Mouse (Mus musculus) CH12.LX (cell line): ENCODE data around the gene Metap2. TPM values are rescaled to one million over a fixed set of nuclear protein-coding genes. Genes with fewer than 3 reads are reported as not detected.

ENCODE experiments used
- DNase-seq: peaks from one replicate; pipeline ENCODE4 v3.0.0-alpha.2; 2013; ENCODE audit errors: extremely low read depth
- H3K27ac ChIP-seq: 2 replicates; pipeline ENCODE4 v1.5.1; 2012; ENCODE audit warnings: low read depth, mild to moderate bottlenecking, control low read depth, moderate library complexity; ENCODE audit not compliant: insufficient read depth
- H3K27me3 ChIP-seq: replicated peaks from 2 replicates; pipeline ENCODE3; 2012; ENCODE audit warnings: inconsistent platforms
- H3K36me3 ChIP-seq, 2 experiments: replicated peaks in 1 of 2; 2 replicates each; pipeline versions ENCODE3 to v1.6.1; 2012; ENCODE audit warnings: inconsistent platforms in 1 of 2, low read length in 1 of 2, mild to moderate bottlenecking in 1 of 2, mixed read lengths in 1 of 2, moderate library complexity in 1 of 2; ENCODE audit not compliant: control insufficient read depth in 1 of 2, insufficient read depth in 1 of 2
- H3K4me1 ChIP-seq, 2 experiments: 2 replicates each; pipeline ENCODE4 v1.6.1; 2012; ENCODE audit warnings: inconsistent platforms in 1 of 2, moderate library complexity in 1 of 2; ENCODE audit not compliant: insufficient read depth in 2 of 2, control insufficient read depth in 1 of 2
- H3K4me2 ChIP-seq: 2 replicates; pipeline ENCODE4 v1.6.1; 2012; ENCODE audit warnings: low read depth, mild to moderate bottlenecking, control low read depth; ENCODE audit not compliant: poor library complexity, insufficient read depth, severe bottlenecking
- H3K4me3 ChIP-seq, 3 experiments: fragments of 150-350 bp in 1 of 3; sonication (generic) in 1 of 3; replicated peaks in 1 of 3; 2 replicates each; pipeline versions ENCODE3 to v1.5.1; 2011 to 2012; ENCODE audit warnings: low read depth in 2 of 3, low read length in 2 of 3, mild to moderate bottlenecking in 2 of 3, moderate library complexity in 2 of 3, control low read depth in 1 of 3, improper control_type of control experiment in 1 of 3, inconsistent platforms in 1 of 3, mixed read lengths in 1 of 3; ENCODE audit not compliant: poor library complexity in 1 of 3
- H3K79me2 ChIP-seq: replicated peaks from 2 replicates; pipeline ENCODE4 v1.6.1; 2012; ENCODE audit warnings: mild to moderate bottlenecking, moderate library complexity; ENCODE audit not compliant: control insufficient read depth, poor library complexity, insufficient read depth, severe bottlenecking; ENCODE audit errors: extremely low read depth
- H3K9ac ChIP-seq: 2 replicates; pipeline ENCODE4 v1.6.1; 2012; ENCODE audit warnings: low read depth, mild to moderate bottlenecking, control low read depth, moderate library complexity; ENCODE audit not compliant: insufficient read depth
- H3K9me3 ChIP-seq: replicated peaks from 2 replicates; pipeline ENCODE3; 2012; ENCODE audit warnings: low read length, inconsistent platforms, mixed read lengths
- CHD1 ChIP-seq: IDR thresholded peaks from 2 replicates; pipeline ENCODE4 v1.6.1; 2012; ENCODE audit warnings: low read depth, low read length, improper control_type of control experiment, inconsistent platforms
- CHD2 ChIP-seq: IDR thresholded peaks from 2 replicates; pipeline ENCODE4 v1.6.1; 2011; ENCODE audit warnings: low read length, improper control_type of control experiment
- E2F4 ChIP-seq: IDR thresholded peaks from 2 replicates; pipeline ENCODE4 v1.6.1; 2011; ENCODE audit warnings: low read depth, low read length, improper control_type of control experiment; ENCODE audit not compliant: insufficient replicate concordance
- EP300 ChIP-seq: IDR thresholded peaks from 2 replicates; pipeline ENCODE4 v1.6.1; 2011; ENCODE audit warnings: low read length, improper control_type of control experiment
- ETS1 ChIP-seq: conservative IDR thresholded peaks from 2 replicates; pipeline ENCODE4 v1.6.1; 2012; ENCODE audit warnings: low read depth, mild to moderate bottlenecking, inconsistent platforms, low read length, improper control_type of control experiment, moderate library complexity
- GABPA ChIP-seq: IDR thresholded peaks from 2 replicates; pipeline ENCODE4 v1.6.1; 2012; ENCODE audit warnings: low read depth, low read length, improper control_type of control experiment, inconsistent platforms; ENCODE audit not compliant: insufficient replicate concordance
- IRF4 ChIP-seq: IDR thresholded peaks from 2 replicates; pipeline ENCODE4 v1.6.1; 2014; ENCODE audit warnings: low read depth, mild to moderate bottlenecking, inconsistent platforms, low read length, improper control_type of control experiment
- JUN ChIP-seq: IDR thresholded peaks from 2 replicates; pipeline ENCODE4 v1.6.1; 2011; ENCODE audit warnings: low read depth, mild to moderate bottlenecking, low read length, improper control_type of control experiment, moderate library complexity; ENCODE audit not compliant: insufficient read depth
- JUND ChIP-seq: conservative IDR thresholded peaks from 2 replicates; pipeline ENCODE4 v1.6.1; 2011; ENCODE audit warnings: low read depth, low read length, improper control_type of control experiment
- MAX ChIP-seq: IDR thresholded peaks from 2 replicates; pipeline ENCODE4 v1.6.1; 2011; ENCODE audit warnings: low read length, improper control_type of control experiment
- MXI1 ChIP-seq: IDR thresholded peaks from 2 replicates; pipeline ENCODE4 v1.6.1; 2011; ENCODE audit warnings: mild to moderate bottlenecking, low read depth, low read length, improper control_type of control experiment
- MYC ChIP-seq: IDR thresholded peaks from 2 replicates; pipeline ENCODE4 v1.6.1; 2011; ENCODE audit warnings: low read depth, mild to moderate bottlenecking, improper control_type of control experiment, low read length
- TBP ChIP-seq: conservative IDR thresholded peaks from 2 replicates; pipeline ENCODE4 v1.6.1; 2011; ENCODE audit warnings: low read depth, low read length, improper control_type of control experiment
- TCF12 ChIP-seq: IDR thresholded peaks from 2 replicates; pipeline ENCODE4 v1.6.1; 2014; ENCODE audit warnings: low read depth, mild to moderate bottlenecking, inconsistent platforms, low read length, improper control_type of control experiment
- UBTF ChIP-seq: IDR thresholded peaks from 2 replicates; pipeline ENCODE4 v1.6.1; 2012; ENCODE audit warnings: low read depth, mild to moderate bottlenecking, inconsistent platforms, low read length, improper control_type of control experiment, moderate library complexity
- USF1 ChIP-seq: IDR thresholded peaks from 2 replicates; pipeline ENCODE4 v1.6.1; 2014; ENCODE audit warnings: low read depth, mild to moderate bottlenecking, inconsistent platforms, low read length, improper control_type of control experiment
- USF2 ChIP-seq: conservative IDR thresholded peaks from 2 replicates; pipeline ENCODE4 v1.6.1; 2011; ENCODE audit warnings: low read depth, low read length, improper control_type of control experiment
- ZMIZ1 ChIP-seq: IDR thresholded peaks from 2 replicates; pipeline ENCODE4 v1.6.1; 2012; ENCODE audit warnings: low read depth, mild to moderate bottlenecking, inconsistent platforms, low read length, improper control_type of control experiment
- ZNF384 ChIP-seq: IDR thresholded peaks from 2 replicates; pipeline ENCODE4 v1.6.1; 2012; ENCODE audit warnings: low read depth, low read length, improper control_type of control experiment, inconsistent platforms
- dilution Hi-C: fragments of 300-500 bp; cut with MboI; formaldehyde crosslinking; loops from 2 replicates; pipeline ENCODE4 v1.14.3; 2020; ENCODE audit warnings: low sequenced_read_pairs; ENCODE audit not compliant: extremely low pct_unique_long_range_greater_than_20kb, extremely low pct_ligation_motif_present
- in situ Hi-C: fragments of 300-500 bp; cut with MboI; formaldehyde crosslinking; loops from 3 replicates; pipeline ENCODE4 v1.14.3; 2019; ENCODE audit warnings: low sequenced_read_pairs, low pct_ligation_motif_present, low pct_unique_long_range_greater_than_20kb, mixed read lengths
- polyA plus RNA-seq: library from polyadenylated mRNA; unstranded; fragments of >175 nt; gene quantifications from 2 replicates; pipeline ENCODE4 v1.2.1, GENCODE M21; 2012; ENCODE audit warnings: low read depth; ENCODE audit not compliant: insufficient read length
- total RNA-seq, 2 experiments: library from RNA; depleted of rRNA; stranded (reverse); fragments of 300-350 nt in 1 of 2; fragments of >200 nt in 1 of 2; gene quantifications; 2 replicates each; pipeline ENCODE4 v1.2.3; 2012 to 2014

The Metap2 gene
- total and polyA plus RNA-seq, 3 experiments = 183 to 710 (median 211) TPM

- dilution Hi-C loops (no loop called here), in situ Hi-C loops (no loop called here)
- Histone ChIP-seq H3K27ac (peak overlapping the region; percentile 78), H3K36me3 (peaks cover 22 to 35% of the 10 kb centered on the region in 2 experiments), H3K4me1 (peaks cover 4 to 43% of the 10 kb centered on the region in 2 experiments; a peak in 3 of 4 replicates), H3K9me3 (no peaks in the 10 kb centered on the region), H3K27me3 (no peaks in the 10 kb centered on the region), H3K4me2 (peak overlapping the region; percentile 95), H3K9ac (peak overlapping the region; percentile 93), H3K79me2 (peaks cover 61% of the 10 kb centered on the region), H3K4me3 (peak overlapping the region; percentile 88 to 95 (median 91))
- no peak for DNase-seq
- TF ChIP-seq MYC (0 out of 2 replicates have a peak, but pooled peaks have one; percentile 31), MAX (peak; percentile 60; the same call in 1 of the 2 replicates), CHD1 (peak; percentile 85; the same call in 1 of the 2 replicates), JUN (no peak), USF2 (no peak), IRF4 (no peak), TCF12 (no peak), UBTF (no peak), TBP (no peak)
These were observed 8.3 kb downstream of the Metap2 start for GRCm38 (mm10) chr10:93888590-93888934.

GRCm38 (mm10) chr10:93885839-93886477 lies 10.9 kb downstream of the Metap2 start:
- TF ChIP-seq EP300 = no peak
- no peak for TF ChIP-seq UBTF
- no peak for TF ChIP-seq USF1
- no peak for TF ChIP-seq ETS1
- TF ChIP-seq JUND = no peak
- no peak for TF ChIP-seq MXI1
- TF ChIP-seq E2F4 = no peak
- no peak for TF ChIP-seq USF2
- TF ChIP-seq GABPA = no peak
- TF ChIP-seq ZMIZ1 = no peak
- no peak for TF ChIP-seq CHD2
- TF ChIP-seq ZNF384 = no peak
- TF ChIP-seq MAX = no peak
- TF ChIP-seq, all 38 proteins: peak for 0
- no peaks in the 10 kb centered on the region for H3K27me3 ChIP-seq
- H3K79me2 ChIP-seq = peaks cover 83% of the 10 kb centered on the region
- peaks cover 30 to 56% of the 10 kb centered on the region in 2 experiments for H3K36me3 ChIP-seq
- H3K4me3 ChIP-seq = no peak overlapping the region
- H3K4me2 ChIP-seq = no peak overlapping the region
- peaks cover 9 to 57% of the 10 kb centered on the region in 2 experiments for H3K4me1 ChIP-seq
- no peak overlapping the region for H3K9ac ChIP-seq
- in situ Hi-C loops (no loop called here), dilution Hi-C loops (no loop called here)
- DNase-seq = no peak
- H3K27ac ChIP-seq = no peak overlapping the region
- H3K9me3 ChIP-seq = no peaks in the 10 kb centered on the region
